Mouse (Mus musculus): Measurements from ENCODE around the gene Xndc1.

DNA sequence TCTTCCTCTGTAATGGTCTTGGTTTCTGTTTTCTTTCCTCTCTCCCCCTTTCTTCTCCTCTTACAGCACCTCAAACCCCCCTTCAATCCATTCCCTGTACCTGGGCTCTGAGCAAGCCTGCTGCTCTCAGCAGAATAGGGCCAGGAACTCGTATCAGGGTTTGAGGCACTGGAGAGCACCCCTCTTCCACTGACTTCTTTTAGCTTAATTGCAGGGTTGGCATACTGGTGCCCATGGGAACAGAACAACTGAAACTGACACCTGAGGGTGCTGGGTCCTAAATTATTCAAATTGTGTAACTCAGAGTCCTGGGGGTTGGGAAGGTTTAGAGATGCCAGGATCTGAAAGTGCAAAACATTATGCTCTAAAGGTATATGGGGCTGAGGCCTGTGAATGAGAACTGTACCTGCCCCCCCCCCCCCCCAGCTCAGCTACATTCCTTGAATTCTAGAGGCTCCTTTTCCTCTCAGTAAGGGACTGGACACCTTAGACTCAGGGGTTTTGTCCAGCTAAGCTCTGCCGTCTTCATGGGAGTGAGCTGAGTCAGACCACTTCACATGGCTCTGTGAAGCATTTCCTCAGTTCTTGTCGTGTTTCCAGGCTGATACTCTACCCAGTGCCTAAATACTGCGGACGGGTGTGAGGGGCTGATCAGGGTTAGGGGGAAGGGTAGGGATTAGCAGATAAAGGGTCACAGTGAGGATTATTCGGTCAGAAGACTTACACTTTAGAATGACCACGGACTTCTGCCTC is 51.4 kb downstream of the Xndc1 start, which contains the start of gene Chrna10:
- no peak for TF ChIP-seq POLR2A (IDR thresholded peaks at IDR 0.05; ENCODE audit: control insufficient read depth, low read depth, low read length)
- TF ChIP-seq CTCF (IDR thresholded peaks at IDR 0.05; ENCODE audit: control insufficient read depth, insufficient read depth, insufficient replicate concordance, low read depth, low read length), result no peak

All from testis, adult 2 months (tissue).